Mouse (Mus musculus): Measurements from ENCODE around the gene Mlycd.

- TF ChIP-seq POLR2A (IDR thresholded peaks at IDR 0.05; ENCODE audit: borderline replicate concordance, low read depth, low read length) (no peak), CTCF (IDR thresholded peaks at IDR 0.05; ENCODE audit: low read depth, low read length) (no peak)
Observed at GRCm38 (mm10) chr8:119452919-119453318, 58.2 kb downstream of the Mlycd start.
